Mouse (Mus musculus) limb, embryonic 15.5 days (tissue): ENCODE measurements around the gene Lztr1. TPM values are rescaled to one million over a fixed set of nuclear protein-coding genes. Genes with fewer than 3 reads are reported as not detected.
"Not testable (repeated sequence)": the region's sequence is repeated elsewhere in the genome, so short reads cannot be mapped to it uniquely, and the experiment has no call there.

Source experiments
- ATAC-seq: fragments of 200-750 bp; cut with Nextera tagmentation; 2 replicates; pipeline ENCODE4 v1.8.0; 2017; ENCODE audit warnings: low read depth, moderate TSS enrichment; ENCODE audit not compliant: insufficient number of reproducible peaks, low FRiP score, low TSS enrichment
- H3K27ac ChIP-seq: fragments of 300-500 bp; sonication (generic); 2 replicates; pipeline ENCODE4 v1.5.1; 2015; ENCODE audit warnings: moderate library complexity, mild to moderate bottlenecking, inconsistent platforms
- H3K27me3 ChIP-seq: fragments of 300-500 bp; sonication (generic); 2 replicates; pipeline ENCODE4 v1.6.1; 2015; ENCODE audit warnings: inconsistent platforms
- H3K36me3 ChIP-seq: fragments of 300-500 bp; sonication (generic); 2 replicates; pipeline ENCODE4 v1.6.1; 2015; ENCODE audit warnings: inconsistent platforms
- H3K4me1 ChIP-seq: fragments of 300-500 bp; sonication (generic); 2 replicates; pipeline ENCODE4 v1.6.1; 2015; ENCODE audit warnings: inconsistent platforms
- H3K4me2 ChIP-seq: fragments of 300-500 bp; sonication (generic); 2 replicates; pipeline ENCODE4 v1.6.1; 2015; ENCODE audit warnings: mild to moderate bottlenecking, inconsistent platforms
- H3K4me3 ChIP-seq: fragments of 300-500 bp; sonication (generic); 2 replicates; pipeline ENCODE4 v1.5.1; 2015; ENCODE audit warnings: mild to moderate bottlenecking, inconsistent platforms
- H3K9ac ChIP-seq: fragments of 300-500 bp; sonication (generic); 2 replicates; pipeline ENCODE4 v1.6.1; 2015; ENCODE audit warnings: inconsistent platforms
- H3K9me3 ChIP-seq: fragments of 300-500 bp; sonication (generic); 2 replicates; pipeline ENCODE4 v1.6.1; 2016; ENCODE audit warnings: inconsistent platforms
- WGBS: fragments of 180-500 bp; shearing (Covaris S2); methylation state at CpG from one replicate; pipeline ENCODE4 v1.1.7; 2015; 5-methylcytosine and 5-hydroxymethylcytosine counted together
- polyA plus RNA-seq: library from polyadenylated mRNA; unstranded; fragments of >200 nt; fragmentation: Nextera tagmentation; extraction: Ambion mirVana; gene quantifications from 2 replicates; pipeline ENCODE4 v1.2.1, GENCODE M21; 2015

Gene Lztr1
- polyA plus RNA-seq, 1 experiment from 2014 or later: 97.8 TPM

GRCm38 (mm10) chr16:17532676-17533329 is 24.3 kb downstream of the Lztr1 start:
- WGBS: 72% methylated on average over 14 of the region's 14 CpGs
- no peak overlapping the region for H3K4me3 ChIP-seq
- H3K9me3 ChIP-seq: no peaks in the 10 kb centered on the region

GRCm38 (mm10) chr16:17536584-17536983 is 28.1 kb downstream of the Lztr1 start:
- Histone ChIP-seq H3K9me3 (no peaks in the 10 kb centered on the region), H3K27ac (no peak overlapping the region), H3K36me3 (no peaks in the 10 kb centered on the region), H3K4me1 (peaks cover 4% of the 10 kb centered on the region), H3K27me3 (peaks cover 5% of the 10 kb centered on the region; the same call in 1 of the 2 replicates), H3K4me2 (no peak overlapping the region), H3K9ac (no peak overlapping the region), H3K4me3 (no peak overlapping the region)
- 92% methylated on average over 3 of the region's 3 CpGs for WGBS
- ATAC-seq: no peak

More at GRCm38 (mm10) chr16:17532676-17533329, 24.3 kb downstream of the Lztr1 start:
- Histone ChIP-seq H3K9ac (no peak overlapping the region), H3K4me2 (no peak overlapping the region), H3K27me3 (no peaks in the 10 kb centered on the region), H3K27ac (no peak overlapping the region), H3K4me1 (peaks cover 18% of the 10 kb centered on the region), H3K36me3 (peaks cover 15% of the 10 kb centered on the region)
- no peak for ATAC-seq

- no peak overlapping the region for H3K27ac ChIP-seq
- H3K4me3 ChIP-seq: no peak overlapping the region
Measured at GRCm38 (mm10) chr16:17542632-17543031, 34.1 kb downstream of the Lztr1 start.

GRCm38 (mm10) chr16:17552837-17553236 is 44.3 kb downstream of the Lztr1 start:
- Histone ChIP-seq H3K4me3 (no peak overlapping the region), H3K27ac (no peak overlapping the region), H3K9ac (no peak overlapping the region), H3K4me2 (no peak overlapping the region), H3K27me3 (no peaks in the 10 kb centered on the region), H3K9me3 (no peaks in the 10 kb centered on the region), H3K4me1 (peaks cover 11% of the 10 kb centered on the region), H3K36me3 (no peaks in the 10 kb centered on the region)
- 75% methylated on average over 7 of the region's 7 CpGs for WGBS
- no peak for ATAC-seq

More at GRCm38 (mm10) chr16:17542632-17543031, 34.1 kb downstream of the Lztr1 start:
- ATAC-seq: no peak
- Histone ChIP-seq H3K9ac (no peak overlapping the region), H3K27me3 (peaks cover 5% of the 10 kb centered on the region; the same call in 1 of the 2 replicates), H3K4me2 (no peak overlapping the region), H3K4me1 (no peaks in the 10 kb centered on the region), H3K36me3 (no peaks in the 10 kb centered on the region), H3K9me3 (no peaks in the 10 kb centered on the region)
- 59% methylated on average over 2 of the region's 2 CpGs for whole genome bisulfite sequencing

- H3K4me2 ChIP-seq: peak overlapping the region; percentile 38
- ATAC-seq: peak; percentile 73
- no peaks in the 10 kb centered on the region for H3K27me3 ChIP-seq
- H3K36me3 ChIP-seq: no peaks in the 10 kb centered on the region
- H3K9me3 ChIP-seq: no peaks in the 10 kb centered on the region
- no peak overlapping the region for H3K9ac ChIP-seq
- peak overlapping the region; percentile 20 for H3K4me3 ChIP-seq
- WGBS: 12% methylated on average over 18 of the region's 18 CpGs
- peak overlapping the region; percentile 39; the same call in 1 of the 2 replicates for H3K27ac ChIP-seq
- H3K4me1 ChIP-seq: peaks cover 21% of the 10 kb centered on the region
Measured at GRCm38 (mm10) chr16:17553910-17554685, 45.6 kb downstream of the Lztr1 start.

GRCm38 (mm10) chr16:17554702-17555101 is 46.2 kb downstream of the Lztr1 start:
- not testable (repeated sequence) for H3K27me3 ChIP-seq, H3K36me3 ChIP-seq, H3K9ac ChIP-seq, H3K9me3 ChIP-seq, H3K4me3 ChIP-seq, ATAC-seq
- Histone ChIP-seq H3K27ac (peak overlapping the region; percentile 39), H3K4me2 (peak overlapping the region; percentile 38; the same call in 1 of the 2 replicates), H3K4me1 (peaks cover 24% of the 10 kb centered on the region)
- WGBS: 31% methylated on average over 4 of the region's 4 CpGs

GRCm38 (mm10) chr16:17556180-17556579 is 47.7 kb downstream of the Lztr1 start:
- Histone ChIP-seq H3K4me2 (no peak overlapping the region), H3K36me3 (no peaks in the 10 kb centered on the region), H3K4me1 (peaks cover 29% of the 10 kb centered on the region), H3K27me3 (peaks cover 5% of the 10 kb centered on the region; the same call in 1 of the 2 replicates), H3K4me3 (no peak overlapping the region), H3K9me3 (no peaks in the 10 kb centered on the region), H3K27ac (no peak overlapping the region), H3K9ac (no peak overlapping the region)
- ATAC-seq: no peak
- WGBS: 91% methylated on average over 4 of the region's 4 CpGs

- H3K9me3 ChIP-seq: no peaks in the 10 kb centered on the region
- peaks cover 36% of the 10 kb centered on the region for H3K4me1 ChIP-seq
- H3K4me3 ChIP-seq: no peak overlapping the region
- H3K36me3 ChIP-seq: no peaks in the 10 kb centered on the region
- H3K9ac ChIP-seq: no peak overlapping the region
- WGBS: 49% methylated on average over 4 of the region's 4 CpGs
- no peak for ATAC-seq
- H3K4me2 ChIP-seq: no peak overlapping the region
- no peak overlapping the region for H3K27ac ChIP-seq
- peaks cover 8% of the 10 kb centered on the region; the same call in 1 of the 2 replicates for H3K27me3 ChIP-seq
Measured at GRCm38 (mm10) chr16:17556907-17557306, 48.4 kb downstream of the Lztr1 start.

- no peak for ATAC-seq
- no peak overlapping the region for H3K4me3 ChIP-seq
- no peaks in the 10 kb centered on the region for H3K36me3 ChIP-seq
- no peak overlapping the region for H3K9ac ChIP-seq
- H3K27ac ChIP-seq: no peak overlapping the region
- H3K9me3 ChIP-seq: no peaks in the 10 kb centered on the region
- no peak overlapping the region for H3K4me2 ChIP-seq
- H3K27me3 ChIP-seq: peaks cover 9% of the 10 kb centered on the region; the same call in 1 of the 2 replicates
- peaks cover 42% of the 10 kb centered on the region for H3K4me1 ChIP-seq
- 2% methylated on average over 5 of the region's 5 CpGs for WGBS
Measured at GRCm38 (mm10) chr16:17557947-17558480, 49.5 kb downstream of the Lztr1 start.

GRCm38 (mm10) chr16:17558811-17559210 is 50.3 kb downstream of the Lztr1 start:
- no peak overlapping the region for H3K4me2 ChIP-seq
- H3K9ac ChIP-seq: no peak overlapping the region
- no peak overlapping the region for H3K4me3 ChIP-seq
- no peaks in the 10 kb centered on the region for H3K9me3 ChIP-seq
- H3K27me3 ChIP-seq: peaks cover 9% of the 10 kb centered on the region; the same call in 1 of the 2 replicates
- no peaks in the 10 kb centered on the region for H3K36me3 ChIP-seq
- no peak for ATAC-seq
- peaks cover 38% of the 10 kb centered on the region for H3K4me1 ChIP-seq
- 3% methylated on average over 5 of the region's 5 CpGs for WGBS
- H3K27ac ChIP-seq: no peak overlapping the region

- no peak overlapping the region for H3K4me3 ChIP-seq
- H3K9ac ChIP-seq: no peak overlapping the region
- H3K36me3 ChIP-seq: no peaks in the 10 kb centered on the region
- no peaks in the 10 kb centered on the region for H3K9me3 ChIP-seq
- H3K4me2 ChIP-seq: no peak overlapping the region
- H3K27ac ChIP-seq: no peak overlapping the region
- peaks cover 9% of the 10 kb centered on the region; the same call in 1 of the 2 replicates for H3K27me3 ChIP-seq
- H3K4me1 ChIP-seq: peaks cover 31% of the 10 kb centered on the region
- 75% methylated on average over 9 of the region's 9 CpGs for WGBS
- no peak for ATAC-seq
Measured at GRCm38 (mm10) chr16:17559396-17560027, 51.0 kb downstream of the Lztr1 start.
